Mouse (Mus musculus) right cerebral cortex, postnatal 25 days (tissue): ENCODE data around the gene Hist1h2ad.
A peak's percentile ranks its signal among the peaks of the same experiment; 100 is the strongest.

ENCODE experiments used
- DNase-seq: peaks from one replicate; pipeline ENCODE4 v3.0.0; 2022

Gene Hist1h2ad

GRCm38 (mm10) chr13:23622175-23622671 is 48.0 kb downstream of the Hist1h2ad start, which contains the start of gene Hist1h1e:
Gene Hist1h1e, minus strand, starts transcription at chr13:23622558.
- DNase-seq, result peak; percentile 89

GRCm38 (mm10) chr13:23622861-23623450 is 48.8 kb downstream of the Hist1h2ad start:
- DNase-seq, result no peak
